Mouse (Mus musculus): ENCODE data around the gene Fam83d.
"Not testable (repeated sequence)": the region's sequence is repeated elsewhere in the genome, so short reads cannot be mapped to it uniquely, and the experiment has no call there.

The Fam83d gene

DNA sequence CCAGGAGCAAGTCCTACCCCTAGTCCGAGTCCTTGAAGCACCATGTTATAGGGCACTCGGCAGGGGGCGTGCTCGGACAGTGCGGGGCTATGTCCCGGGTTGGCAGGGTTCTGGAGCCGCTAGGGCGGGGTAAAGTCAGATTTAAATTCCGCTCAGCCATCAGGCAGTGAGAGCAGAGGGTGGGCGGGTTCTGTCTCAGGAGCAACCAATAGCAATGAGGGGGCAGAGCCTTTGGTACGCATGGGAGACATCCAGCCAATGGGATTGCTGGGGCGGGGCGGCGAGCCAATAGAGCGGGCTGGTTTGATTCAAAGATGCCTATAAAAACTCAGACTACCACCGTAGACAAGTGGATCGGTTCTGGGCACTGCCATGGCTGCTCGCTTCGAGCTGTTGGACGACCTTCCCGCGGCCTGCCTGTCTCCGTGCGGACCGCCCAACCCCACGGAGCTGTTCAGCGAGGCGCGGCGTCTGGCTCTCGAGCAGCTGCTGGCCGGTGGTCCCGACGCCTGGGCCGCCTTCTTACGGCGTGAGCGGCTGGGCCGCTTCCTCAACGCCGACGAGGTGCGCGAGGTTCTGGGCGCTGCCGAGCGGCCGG, at the start of gene Fam83d:
Gene Fam83d, plus strand, starts transcription at position 352 of the 598 bp plus-strand sequence.
- DNase-seq (ENCODE audit: extremely low spot score): peak; percentile 97

DNA sequence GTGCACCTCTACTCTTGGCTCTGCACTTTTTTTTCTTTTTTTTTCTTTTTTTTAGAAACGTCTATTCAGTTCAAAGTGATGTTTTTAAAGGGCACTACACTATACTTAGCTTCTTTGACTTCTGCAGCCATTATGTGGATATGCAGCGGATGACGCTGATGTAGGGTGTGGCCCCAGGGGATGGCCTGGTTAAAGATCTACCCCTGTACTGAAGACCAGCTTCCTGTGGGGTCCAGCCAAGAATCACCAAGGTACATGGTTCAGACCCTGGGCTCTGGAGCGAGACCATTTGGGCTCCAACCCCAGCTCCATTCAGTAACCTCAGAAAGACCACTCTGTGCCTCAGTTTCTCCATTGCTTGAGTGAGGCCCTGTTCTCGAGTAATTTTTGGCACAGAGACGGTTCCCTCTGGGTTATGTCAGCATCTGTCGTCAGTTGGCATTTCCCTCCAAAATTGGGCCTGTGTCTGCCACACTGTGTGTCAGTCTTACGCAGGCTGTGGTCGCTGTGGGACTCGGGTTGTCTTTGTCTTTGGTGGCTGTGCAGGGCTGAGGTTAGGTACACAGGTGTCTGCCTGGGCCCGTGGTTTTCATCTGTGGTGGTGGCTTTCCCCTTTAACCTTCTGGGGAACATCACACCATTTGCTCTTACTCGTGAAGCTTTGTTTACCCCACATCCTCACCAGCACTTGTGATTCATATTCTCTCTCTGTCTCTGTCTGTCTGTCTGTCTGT, 48.9 kb upstream of the Fam83d start:
- DNase-seq (ENCODE audit: extremely low spot score): no peak

DNA sequence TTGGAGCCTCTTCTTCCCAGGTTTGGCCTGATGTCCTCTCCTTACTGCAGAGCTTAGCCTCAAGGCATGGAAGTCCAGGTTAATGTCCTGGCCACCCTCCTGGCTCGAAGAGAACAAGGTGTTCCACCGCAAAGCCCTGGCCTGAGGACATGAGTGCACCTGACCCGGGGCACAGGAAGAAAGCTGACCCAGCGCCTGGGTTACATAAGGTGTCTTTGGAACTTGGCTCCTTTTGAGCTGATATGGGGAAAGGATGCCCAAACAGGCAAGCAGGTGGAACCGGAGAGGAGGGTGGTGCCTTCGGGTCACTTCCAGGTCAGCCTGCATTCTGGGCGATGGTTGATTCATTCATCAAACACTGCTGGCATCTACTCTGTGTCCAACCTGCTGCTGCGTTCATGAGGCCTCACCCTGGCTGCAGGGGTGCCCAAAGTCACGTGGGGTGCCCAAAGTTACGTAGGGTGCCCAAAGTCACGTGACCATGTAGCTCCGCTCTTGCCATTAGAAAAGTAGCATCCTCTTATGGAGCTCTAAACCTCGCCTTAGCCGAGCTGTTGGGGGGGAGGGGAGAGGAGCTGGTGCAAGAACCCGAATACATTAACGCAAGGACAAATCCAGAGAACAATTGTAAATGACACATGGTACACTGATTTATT, 47.0 kb upstream of the Fam83d start:
- DNase-seq (ENCODE audit: extremely low spot score): no peak

DNA sequence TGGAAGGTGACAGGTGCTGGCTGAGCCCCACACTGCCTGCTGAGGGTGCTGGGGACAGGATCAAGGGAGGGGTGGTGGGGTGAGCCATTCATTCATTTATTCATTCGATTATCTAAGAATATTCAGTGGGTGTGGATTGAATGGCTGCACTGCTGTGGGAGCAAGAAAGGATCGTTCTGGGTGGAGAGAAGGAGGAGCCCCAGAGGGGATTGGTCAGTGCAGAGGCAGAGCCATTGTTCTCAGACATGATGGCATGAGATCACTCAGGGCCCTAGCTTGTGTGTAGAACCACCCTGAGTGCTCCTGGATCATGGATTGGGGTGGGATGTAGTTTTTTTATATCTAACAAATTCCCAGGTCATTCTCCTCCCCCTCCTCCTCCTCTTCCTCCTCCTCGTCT, 46.4 kb upstream of the Fam83d start:
- no peak for DNase-seq (ENCODE audit: extremely low spot score)

DNA sequence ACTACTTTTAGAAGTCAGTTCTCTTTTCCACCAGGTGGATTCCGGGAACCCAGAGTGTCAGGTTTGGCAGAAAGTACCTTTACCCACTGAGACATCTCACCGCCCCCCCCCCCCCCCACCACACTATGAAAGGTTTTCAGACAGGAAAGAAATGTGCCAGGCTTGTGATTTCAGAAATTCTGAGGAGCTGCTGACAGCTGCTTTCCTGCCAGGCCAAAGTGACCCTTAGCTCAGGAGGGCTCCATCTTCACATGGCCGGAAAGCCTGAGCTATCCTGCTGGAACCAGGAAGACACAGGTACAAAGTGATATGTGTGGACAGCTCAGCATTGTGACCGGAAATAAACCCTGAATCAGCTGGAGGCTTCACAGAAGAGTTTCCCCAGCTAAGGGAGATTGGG, 45.8 kb upstream of the Fam83d start:
- no peak for DNase-seq (ENCODE audit: extremely low spot score)

DNA sequence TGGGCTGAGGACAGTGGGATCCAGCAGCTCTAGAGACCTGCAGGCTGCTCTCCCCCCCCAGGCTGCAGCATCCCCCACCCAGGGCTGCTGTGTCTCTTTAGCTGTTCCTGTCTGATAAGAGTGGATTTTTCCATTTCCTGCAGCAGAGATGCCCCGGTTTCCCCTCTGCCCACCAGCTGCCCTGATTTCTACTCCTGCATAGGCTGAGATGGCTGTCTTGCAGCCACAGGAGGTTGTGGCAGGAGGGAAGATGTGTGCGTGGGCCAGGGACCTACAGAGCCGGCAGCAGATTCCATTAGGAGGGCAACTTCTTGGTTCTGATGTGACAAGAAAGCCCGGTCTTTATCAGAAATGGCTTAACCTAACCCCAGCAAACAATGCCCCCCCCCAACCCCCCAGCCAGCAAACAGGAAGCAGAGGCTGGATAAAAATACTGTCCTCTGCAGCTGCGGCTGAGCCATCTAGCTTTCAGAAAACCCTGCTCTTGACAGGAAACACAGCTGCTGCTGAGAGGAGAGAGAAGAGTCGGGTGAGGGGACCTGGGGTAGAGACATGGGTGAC, 44.8 kb upstream of the Fam83d start:
- DNase-seq (ENCODE audit: extremely low spot score): no peak

DNA sequence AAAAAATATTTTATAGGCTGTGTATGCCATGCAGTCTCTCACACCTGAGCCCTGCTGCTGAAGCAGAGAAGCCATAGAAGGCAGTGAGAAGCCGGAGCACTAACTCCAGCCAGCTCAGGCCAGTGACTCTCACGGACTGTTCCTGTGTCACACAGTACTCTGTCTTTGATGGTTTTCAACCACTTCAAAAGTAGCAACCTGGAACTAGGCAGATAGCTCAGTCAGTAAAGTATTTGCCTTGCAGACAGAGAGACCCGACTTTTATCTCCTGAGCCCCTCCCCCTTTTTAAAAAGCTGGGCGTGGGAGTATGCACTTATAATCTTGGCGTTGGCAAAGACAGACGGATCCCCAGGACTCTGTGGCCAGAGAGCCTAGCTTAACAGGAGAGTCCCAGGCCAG, 44.1 kb upstream of the Fam83d start:
- DNase-seq (ENCODE audit: extremely low spot score): no peak

DNA sequence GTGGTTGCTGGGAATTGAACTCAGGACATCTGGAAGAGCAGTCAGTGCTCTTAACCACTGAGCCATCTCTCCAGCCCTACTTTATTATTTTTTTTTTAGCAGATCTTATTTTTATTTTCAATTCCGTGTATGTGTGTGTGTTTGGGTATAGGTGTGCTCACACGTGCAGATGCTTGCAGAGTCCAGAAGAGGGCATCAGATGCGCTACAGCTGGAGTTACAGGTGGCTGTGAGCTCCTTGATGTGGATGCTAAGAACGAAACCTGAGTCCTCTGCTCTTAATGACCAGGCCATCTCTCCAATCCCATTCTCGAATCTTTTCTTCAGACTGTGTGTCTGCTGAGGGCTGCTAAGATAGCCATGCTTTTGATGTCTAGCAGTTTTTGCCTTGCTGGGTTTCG, 41.6 kb upstream of the Fam83d start:
- DNase-seq (ENCODE audit: extremely low spot score): no peak

DNA sequence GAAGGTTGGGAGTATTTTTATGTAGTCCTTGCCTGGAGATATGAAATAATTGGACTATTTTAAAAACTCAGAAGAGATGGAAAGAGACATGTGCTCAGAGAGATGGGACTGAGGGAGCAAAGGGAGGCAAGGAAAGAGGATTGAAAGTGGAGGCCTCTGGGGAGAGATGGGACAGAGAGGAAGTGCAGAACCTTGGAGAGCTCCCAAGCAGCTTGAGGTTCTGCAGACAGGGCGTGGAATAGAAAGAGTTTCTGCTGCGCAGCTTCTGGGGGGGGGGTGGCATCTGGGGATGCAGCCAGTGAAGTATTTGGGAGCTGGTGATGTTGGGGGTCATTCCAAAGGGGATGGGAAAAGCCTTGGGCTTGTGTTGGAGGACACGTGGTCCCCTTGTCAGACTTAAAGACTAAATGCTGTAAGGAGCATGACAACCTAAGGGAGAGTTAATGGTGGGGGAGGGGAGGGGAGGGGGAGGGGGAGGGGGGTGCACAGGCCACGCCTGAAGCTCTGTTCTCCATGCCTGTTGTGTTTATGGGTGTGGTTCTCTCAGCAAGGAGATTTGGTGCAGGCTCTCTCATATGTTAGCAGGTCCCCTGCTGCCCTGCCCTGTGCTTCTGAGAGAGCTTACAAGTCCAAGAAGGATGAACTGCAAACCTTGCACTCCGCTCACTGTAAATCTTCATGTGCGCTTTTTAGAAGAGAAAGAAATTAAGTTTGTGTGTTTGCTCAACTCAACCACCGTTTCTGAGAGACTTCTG, 39.7 kb upstream of the Fam83d start:
- DNase-seq (ENCODE audit: extremely low spot score): no peak

DNA sequence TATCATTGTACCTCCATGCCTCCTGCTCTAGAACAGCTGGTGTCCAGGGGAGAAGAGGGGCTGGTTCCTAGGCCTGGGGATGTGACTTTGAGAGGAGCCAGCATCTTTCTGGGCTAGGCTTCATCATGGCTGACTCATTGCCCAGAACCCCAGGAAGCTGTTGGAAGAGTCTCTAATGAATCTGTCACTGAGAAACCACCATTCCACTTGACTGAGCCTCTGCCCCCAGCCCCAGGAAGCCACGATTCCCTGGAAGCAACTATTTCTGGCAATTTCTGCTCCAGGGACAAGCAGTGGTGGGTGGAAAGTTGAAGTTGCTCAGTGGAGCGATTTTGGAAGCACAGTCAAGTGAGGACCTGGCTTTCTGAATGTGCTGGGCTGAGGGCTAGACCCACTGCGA, 37.0 kb upstream of the Fam83d start:
- DNase-seq (ENCODE audit: extremely low spot score): no peak

DNA sequence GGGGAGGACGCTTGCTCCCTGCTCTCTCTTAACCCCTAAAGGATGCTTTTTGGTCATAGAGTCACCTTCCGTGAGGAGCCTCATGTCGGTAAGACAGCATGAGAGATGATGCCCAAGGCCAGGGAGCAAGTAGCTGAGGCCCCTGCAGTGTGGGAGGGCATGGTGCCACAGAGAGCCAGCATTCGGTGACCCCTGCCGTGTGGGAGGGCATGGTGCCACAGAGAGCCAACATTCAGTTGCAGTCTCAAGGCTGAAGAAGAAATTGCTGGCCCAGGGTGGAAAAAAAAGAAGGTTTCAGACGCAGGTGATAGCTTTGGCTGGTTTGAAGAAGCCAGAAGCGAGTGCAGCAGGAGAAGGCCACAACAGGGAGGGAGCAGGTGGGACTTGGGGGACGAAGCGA, 35.4 kb upstream of the Fam83d start:
- DNase-seq (ENCODE audit: extremely low spot score): no peak

DNA sequence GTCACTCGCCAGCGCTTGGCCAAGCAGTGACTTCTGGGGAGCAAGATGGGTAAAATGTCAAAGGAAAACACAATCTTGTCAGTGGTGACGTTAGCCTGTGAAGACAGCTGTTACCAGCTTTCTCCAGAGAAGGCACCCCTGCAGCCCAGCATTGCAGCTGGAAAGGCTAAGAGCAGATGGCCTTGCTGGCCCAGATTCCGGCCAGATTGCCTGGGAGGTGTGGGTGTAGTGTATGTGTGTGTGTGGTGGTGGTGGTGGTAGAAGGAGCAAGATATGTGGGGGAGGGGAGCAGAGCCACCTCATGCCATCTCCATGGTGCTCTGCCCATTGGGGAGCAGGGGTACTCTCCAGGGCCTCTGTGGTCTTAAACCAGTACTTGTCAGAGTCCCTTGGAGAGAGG, 34.8 kb upstream of the Fam83d start:
- DNase-seq (ENCODE audit: extremely low spot score): no peak

DNA sequence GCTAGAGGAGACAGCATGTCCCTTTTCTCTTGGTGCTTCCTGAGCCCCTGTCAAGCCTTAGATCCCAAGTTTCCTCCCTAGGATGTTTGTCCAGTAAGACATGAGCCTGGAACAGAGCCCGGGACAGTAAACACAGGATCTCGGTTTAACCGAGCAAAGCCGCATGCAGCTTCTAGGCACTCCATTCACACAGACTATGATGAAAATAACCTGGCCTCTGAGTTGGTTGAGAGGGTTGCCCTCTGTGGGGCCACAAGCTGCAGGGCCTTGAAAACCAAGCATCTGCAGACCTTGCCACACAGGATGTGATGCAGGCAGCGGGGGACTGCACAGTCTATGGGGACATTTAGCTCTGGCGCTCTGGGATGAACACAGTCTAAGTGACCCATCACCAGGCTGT, 34.0 kb upstream of the Fam83d start:
- no peak for DNase-seq (ENCODE audit: extremely low spot score)

DNA sequence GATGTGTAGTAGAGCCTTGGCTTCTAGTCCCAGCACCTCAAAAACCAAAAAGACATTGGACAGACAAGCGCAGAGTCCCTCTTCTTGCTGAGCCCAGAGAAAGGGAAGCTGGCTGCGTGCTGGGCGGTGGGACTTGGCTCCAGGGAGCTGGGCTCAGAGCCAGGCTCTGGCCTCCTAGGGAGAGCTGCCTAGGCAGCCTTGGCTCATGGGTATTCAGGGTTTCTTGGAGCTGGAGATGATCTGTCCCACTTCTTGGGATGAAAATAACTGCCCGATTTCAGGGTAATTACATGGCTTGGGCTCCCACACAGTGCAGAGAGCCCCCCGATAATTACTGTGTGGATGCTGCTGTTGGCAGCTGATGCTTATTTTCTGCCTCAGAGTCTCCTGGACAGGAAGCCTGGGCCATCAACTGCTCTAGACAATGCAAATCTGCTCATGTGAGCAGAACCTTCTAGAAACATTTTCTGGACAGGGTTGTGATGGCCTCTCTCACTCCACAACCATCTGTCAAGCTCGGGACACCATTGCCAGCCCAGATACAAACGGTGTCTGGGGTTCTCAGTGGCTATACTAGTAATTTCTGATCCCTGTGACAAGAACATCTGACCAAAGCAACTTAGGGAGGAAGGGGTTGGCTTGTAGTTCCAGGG, 33.3 kb upstream of the Fam83d start:
- no peak for DNase-seq (ENCODE audit: extremely low spot score)

DNA sequence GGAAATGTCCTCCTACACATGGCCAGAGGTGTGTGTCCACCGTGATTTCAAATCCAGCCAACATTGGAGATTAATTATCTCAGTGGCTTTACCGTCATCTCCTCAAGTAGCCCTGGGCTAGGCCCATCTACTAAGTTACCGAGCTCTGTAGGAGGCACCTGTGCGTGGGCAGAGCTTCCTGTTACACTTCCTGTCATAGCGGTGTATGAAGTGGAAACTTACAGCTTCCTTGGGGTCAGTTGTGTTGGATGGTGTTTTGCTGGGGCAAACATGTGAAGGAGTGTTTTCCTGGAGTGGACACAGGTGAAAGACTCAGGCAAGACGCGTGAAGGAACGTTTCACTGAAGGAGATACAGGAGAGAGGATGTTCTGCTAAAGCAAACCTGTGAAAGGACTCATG, 32.6 kb upstream of the Fam83d start:
- DNase-seq (ENCODE audit: extremely low spot score): no peak

DNA sequence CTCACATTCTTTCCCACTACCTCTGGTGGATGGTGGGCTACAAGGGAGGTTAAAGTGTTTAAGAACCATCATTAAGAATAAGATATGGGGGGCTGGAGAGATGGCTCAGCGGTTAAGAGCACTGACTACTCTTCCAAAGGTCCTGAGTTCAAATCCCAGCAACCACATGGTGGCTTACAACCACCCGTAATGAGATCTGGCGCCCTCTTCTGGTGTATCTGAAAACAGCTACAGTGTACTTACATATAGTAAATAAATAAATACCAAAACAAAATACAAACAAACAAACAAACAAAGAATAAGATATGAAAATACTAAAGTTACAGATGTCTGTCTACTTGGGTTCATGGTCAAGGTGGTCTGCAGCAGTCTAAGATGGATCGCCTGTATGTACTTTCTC, 31.6 kb upstream of the Fam83d start:
- DNase-seq (ENCODE audit: extremely low spot score): not testable (repeated sequence)

DNA sequence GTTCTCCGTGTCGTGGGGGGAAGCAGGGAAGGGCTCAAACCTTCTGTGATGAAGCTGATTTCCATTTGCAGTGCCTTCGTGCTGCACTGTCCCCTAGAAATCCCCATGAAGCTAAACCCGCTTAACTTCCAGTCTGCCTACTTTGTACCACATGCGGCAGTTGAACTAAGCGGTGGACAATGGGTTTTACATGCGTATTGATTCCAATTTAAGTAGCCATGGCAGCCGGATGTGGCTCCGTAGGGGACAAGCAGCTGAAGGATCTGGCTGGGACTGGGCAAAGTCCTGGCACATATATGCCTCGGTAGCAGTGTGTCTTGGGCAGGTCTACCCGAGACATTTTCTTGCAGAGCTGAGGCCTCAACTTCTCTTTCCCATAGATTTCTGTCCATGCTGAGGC, 29.3 kb upstream of the Fam83d start:
- DNase-seq (ENCODE audit: extremely low spot score): no peak

DNA sequence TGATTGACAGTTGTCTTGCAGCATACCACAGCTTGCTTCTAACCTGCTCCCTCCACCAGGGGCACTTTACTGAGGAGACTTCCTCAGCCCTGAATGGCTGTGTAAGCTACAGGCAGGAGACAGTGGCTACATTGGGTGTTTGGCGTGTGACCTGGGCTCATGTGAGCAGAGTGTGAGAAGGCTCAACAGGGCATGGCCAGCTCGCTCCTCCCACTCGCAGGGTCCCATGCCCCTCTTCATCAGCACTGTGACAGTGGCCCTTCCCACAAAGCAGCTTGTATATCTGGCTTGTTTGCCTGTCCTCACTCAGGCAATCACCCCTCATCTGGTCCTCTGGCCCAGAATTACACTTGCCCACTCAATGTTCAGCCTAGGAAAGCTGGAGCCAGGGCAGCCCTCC, 28.8 kb upstream of the Fam83d start:
- DNase-seq (ENCODE audit: extremely low spot score): no peak

DNA sequence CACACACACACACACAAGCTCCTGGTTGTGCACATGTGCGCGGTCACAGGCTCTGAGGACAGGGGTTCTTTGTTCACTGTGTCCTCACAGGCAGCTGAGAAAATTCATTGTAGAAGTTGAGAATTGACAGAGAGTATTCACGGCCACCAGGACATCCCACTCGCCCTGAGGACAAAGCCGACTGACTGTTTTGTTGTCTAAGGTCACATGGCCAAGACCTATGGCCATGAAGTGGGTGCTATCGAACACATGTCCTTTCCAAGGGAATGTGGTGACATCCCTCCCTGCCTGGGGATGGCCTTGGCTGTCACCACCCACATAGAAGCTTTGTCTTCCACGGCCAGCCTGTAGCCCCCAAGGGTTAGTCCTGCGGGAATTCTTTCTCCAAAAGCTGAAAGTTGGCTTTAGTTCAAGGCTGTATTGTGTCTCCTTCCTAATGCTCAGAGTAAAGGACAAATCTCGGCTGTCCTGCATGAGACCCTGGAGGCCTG, 26.8 kb upstream of the Fam83d start:
- no peak for DNase-seq (ENCODE audit: extremely low spot score)

DNA sequence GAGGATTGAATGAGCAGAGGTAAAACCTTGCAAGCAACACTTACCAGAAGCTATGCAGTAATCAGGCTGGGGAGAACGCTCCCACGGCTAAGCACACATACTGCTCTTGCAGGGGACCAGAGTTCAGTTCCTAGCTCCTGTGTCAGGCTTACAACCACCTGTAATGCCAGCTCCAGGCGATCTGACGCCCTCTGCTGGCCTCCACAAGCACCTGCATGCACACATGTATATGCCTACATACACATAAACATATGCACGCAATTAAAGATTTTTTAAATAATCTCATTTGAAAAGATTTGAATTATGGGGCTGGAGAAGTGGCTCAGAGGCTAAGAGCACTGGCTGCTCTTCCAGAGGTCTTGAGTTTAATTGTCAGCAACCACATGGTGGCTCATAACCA, 25.5 kb upstream of the Fam83d start:
- no peak for DNase-seq (ENCODE audit: extremely low spot score)

DNA sequence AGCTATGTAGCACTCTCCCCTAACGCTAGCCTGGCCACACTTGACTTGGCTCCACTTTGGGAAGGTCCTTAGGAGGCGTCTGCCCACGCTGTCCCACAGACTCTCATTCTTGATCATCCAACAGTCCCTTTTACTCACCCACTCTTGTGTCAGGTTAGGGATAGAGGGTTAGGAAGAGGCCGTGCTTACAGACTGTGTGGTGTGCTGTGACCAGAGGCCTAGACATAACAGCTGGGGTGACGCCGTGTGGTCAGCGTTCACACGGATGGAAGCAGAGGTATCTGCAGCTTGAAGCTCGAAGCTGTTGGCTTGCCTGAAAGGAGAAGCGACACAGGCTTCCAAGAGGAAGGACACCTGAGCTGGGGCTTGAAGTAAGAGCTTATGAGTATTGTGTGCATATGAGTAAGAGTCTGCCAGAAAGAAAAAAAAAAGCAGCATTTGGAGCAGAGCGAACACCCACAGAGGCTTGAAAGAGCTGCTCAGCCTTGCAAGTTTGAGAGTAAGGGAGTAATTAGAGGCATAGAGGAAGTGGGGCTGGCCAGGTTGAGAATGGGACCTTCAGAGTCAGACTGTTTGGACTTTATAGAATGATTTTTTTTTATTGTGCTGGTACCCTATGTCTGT, 24.3 kb upstream of the Fam83d start:
- DNase-seq (ENCODE audit: extremely low spot score): no peak
